In the genomic region with DNA sequence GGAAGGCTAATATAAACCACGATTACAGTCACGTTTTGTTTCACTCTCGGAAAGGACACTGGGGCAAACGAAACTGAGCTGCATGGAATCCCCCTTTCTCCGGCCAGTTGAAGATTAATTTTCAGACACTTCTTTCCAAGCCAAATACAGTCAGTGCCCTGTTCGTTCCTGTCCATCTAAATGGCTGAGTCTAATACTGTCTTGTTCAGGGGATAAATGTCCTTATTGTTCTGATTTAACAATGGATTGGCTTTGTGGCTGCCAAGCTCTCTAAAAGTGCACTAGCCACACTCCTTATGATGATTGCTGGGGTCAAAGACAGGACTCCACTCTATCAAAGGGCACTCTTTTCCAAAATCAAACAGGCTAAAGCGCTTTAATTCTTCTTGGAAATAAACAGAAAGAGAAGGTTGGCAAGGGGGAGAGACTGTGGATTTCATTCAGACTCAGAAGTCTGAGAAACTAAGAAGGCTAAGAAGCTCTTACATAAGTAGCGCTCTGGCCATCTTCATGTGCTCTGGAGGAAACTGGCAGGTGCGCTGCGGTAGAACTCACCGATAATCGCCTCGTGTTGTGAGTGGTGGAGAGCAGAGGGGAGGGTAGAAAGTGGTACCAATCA, we compare ENCODE assay signal across 8 mouse cellular contexts.
DNase-seq lines count a peak whose midpoint lies in the region; ATAC-seq and TF ChIP-seq lines count a peak whose summit lies in the region.

No protein-coding gene starts in this region.

- no peak for TF ChIP-seq EP300 in stomach, postnatal 0 days (optimal IDR thresholded peaks at IDR 0.05)

- TF ChIP-seq POLR2A in limb, embryonic 14.5 days (IDR thresholded peaks at IDR 0.05; ENCODE audit: borderline replicate concordance, extremely low read depth, insufficient read depth, insufficient read length) = no peak

- DNase-seq in frontal cortex, postnatal 36 days (ENCODE audit: low spot score in 2 of 2) = peak; percentile 13 to 31
- no peak for DNase-seq in frontal cortex, postnatal 14 days (ENCODE audit: low spot score in 2 of 2)
- peak; percentile 45 for DNase-seq in embryo, embryonic 10 days (ENCODE audit: low spot score)
- peak; percentile 49 for DNase-seq in hindbrain, embryonic 14.5 days (ENCODE audit: low spot score)
- DNase-seq in limb, embryonic 14.5 days (ENCODE audit: low spot score) = no peak
- no peak for DNase-seq in stomach, postnatal 0 days (ENCODE audit: low spot score)
- DNase-seq in thymus, adult 18-20 months = no peak
- DNase-seq in gastrocnemius, postnatal 36 days = no peak

- whole genome bisulfite sequencing in hindbrain, embryonic 14.5 days = 13% methylated on average over 13 of the region's 13 CpGs
- WGBS in limb, embryonic 14.5 days = 61% methylated on average over 13 of the region's 13 CpGs
- 43% methylated on average over 13 of the region's 13 CpGs for WGBS in stomach, postnatal 0 days

- peaks cover 8% of the 10 kb centered on the region; the same call in 1 of the 2 replicates for H3K4me1 ChIP-seq in hindbrain, embryonic 14.5 days (replicated peaks; ENCODE audit: control insufficient read depth, insufficient read depth, low read length)
- 0 out of 2 replicates have a peak, but pooled peaks cover 5% of the 10 kb centered on the region for H3K4me1 ChIP-seq in limb, embryonic 14.5 days (ENCODE audit: control insufficient read depth, insufficient read depth, low read length)
- no peaks in the 10 kb centered on the region for H3K4me1 ChIP-seq in stomach, postnatal 0 days (replicated peaks; ENCODE audit: control insufficient read depth, insufficient read depth)

- H3K27ac ChIP-seq in hindbrain, embryonic 14.5 days = peak overlapping the region; percentile 75
- no peak overlapping the region for H3K27ac ChIP-seq in limb, embryonic 14.5 days (replicated peaks; ENCODE audit: low read depth, low read length)
- peak overlapping the region; percentile 58 for H3K27ac ChIP-seq in stomach, postnatal 0 days (replicated peaks)

- H3K9ac ChIP-seq in hindbrain, embryonic 14.5 days = peak overlapping the region; percentile 17
- H3K9ac ChIP-seq in limb, embryonic 14.5 days (ENCODE audit: low read depth, low read length, severe bottlenecking) = no peak overlapping the region
- H3K9ac ChIP-seq in stomach, postnatal 0 days (ENCODE audit: low read length) = 0 out of 2 replicates have a peak overlapping the region, but pooled peaks have one; percentile 27

- intact Hi-C loops in gastrocnemius, postnatal 36 days (cut with DNase I) = no loop called here

- TF ChIP-seq CTCF in stomach, postnatal 0 days (IDR thresholded peaks at IDR 0.05; ENCODE audit: low read depth) = no peak

- H3K4me2 ChIP-seq in hindbrain, embryonic 14.5 days (replicated peaks) = peak overlapping the region; percentile 54
- peak overlapping the region; percentile 41 for H3K4me2 ChIP-seq in limb, embryonic 14.5 days (replicated peaks; ENCODE audit: low read depth, low read length, severe bottlenecking)
- peak overlapping the region; percentile 40 for H3K4me2 ChIP-seq in stomach, postnatal 0 days (replicated peaks; ENCODE audit: low read depth)

- peak; percentile 79 for ATAC-seq in hindbrain, embryonic 14.5 days (ENCODE audit: low FRiP score)
- ATAC-seq in limb, embryonic 14.5 days (ENCODE audit: low FRiP score, low read depth) = peak; percentile 34; the same call in 1 of the 2 replicates
- peak; percentile 35; the same call in 1 of the 2 replicates for ATAC-seq in stomach, postnatal 0 days (ENCODE audit: low FRiP score, low TSS enrichment)

- peak overlapping the region; percentile 16 for H3K4me3 ChIP-seq in hindbrain, embryonic 14.5 days (replicated peaks; ENCODE audit: low read length)
- H3K4me3 ChIP-seq in limb, embryonic 14.5 days (replicated peaks; ENCODE audit: low read length) = peak overlapping the region; percentile 15; the same call in 1 of the 2 replicates
- H3K4me3 ChIP-seq in stomach, postnatal 0 days (ENCODE audit: low read depth, low read length) = peak overlapping the region; percentile 20; the same call in 1 of the 2 replicates

- no peaks in the 10 kb centered on the region for H3K9me3 ChIP-seq in hindbrain, embryonic 14.5 days (ENCODE audit: control insufficient read depth, low read length)
- no peaks in the 10 kb centered on the region for H3K9me3 ChIP-seq in limb, embryonic 14.5 days (ENCODE audit: control insufficient read depth, low read length)
- H3K9me3 ChIP-seq in stomach, postnatal 0 days (ENCODE audit: control insufficient read depth, low read length) = no peaks in the 10 kb centered on the region

- no peaks in the 10 kb centered on the region for H3K36me3 ChIP-seq in hindbrain, embryonic 14.5 days (replicated peaks; ENCODE audit: control insufficient read depth, insufficient read depth)
- H3K36me3 ChIP-seq in limb, embryonic 14.5 days (ENCODE audit: control insufficient read depth, insufficient read depth, low read length) = no peaks in the 10 kb centered on the region
- no peaks in the 10 kb centered on the region for H3K36me3 ChIP-seq in stomach, postnatal 0 days (ENCODE audit: control insufficient read depth, insufficient read depth, low read length)

- no peaks in the 10 kb centered on the region for H3K27me3 ChIP-seq in hindbrain, embryonic 14.5 days (ENCODE audit: control insufficient read depth, insufficient read depth, low read length)
- no peaks in the 10 kb centered on the region for H3K27me3 ChIP-seq in limb, embryonic 14.5 days (ENCODE audit: control insufficient read depth, insufficient read depth, low read length)
- no peaks in the 10 kb centered on the region for H3K27me3 ChIP-seq in stomach, postnatal 0 days (ENCODE audit: control insufficient read depth, insufficient read depth, low read length)

Comparison
In these comparisons a context has a peak if more than half of its experiments do, and no peak if none do; other contexts are left out.
1. DNase-seq: peak in frontal cortex, postnatal 36 days (2 of 2), embryo, embryonic 10 days (single experiment) and hindbrain, embryonic 14.5 days (single experiment); none in frontal cortex, postnatal 14 days (0 of 2), limb, embryonic 14.5 days (single experiment), stomach, postnatal 0 days (single experiment), thymus, adult 18-20 months (0 of 2) and gastrocnemius, postnatal 36 days (0 of 2).
2. Peak in every context shown above with its lines, with median percentiles within 50 percentile points of each other: ATAC-seq, H3K4me2 ChIP-seq and H3K4me3 ChIP-seq.